In genomic region chr11:30160625-30161172, GRCm38 (mm10) we compare ENCODE assay signal across 7 mouse cellular contexts.
DNase-seq lines count a peak whose midpoint lies in the region; ATAC-seq lines count a peak whose summit lies in the region.

No protein-coding gene starts in this region.

- no peak for ATAC-seq in midbrain, embryonic 12.5 days (ENCODE audit: low FRiP score, low read depth)
- ATAC-seq in midbrain, embryonic 11.5 days (ENCODE audit: low FRiP score) = no peak
- ATAC-seq in embryonic facial prominence, embryonic 13.5 days (ENCODE audit: insufficient number of reproducible peaks, insufficient read depth, low FRiP score, low TSS enrichment, low read depth) = 0 out of 2 replicates have a peak, but pooled peaks have one; percentile 41
- no peak for ATAC-seq in intestine, embryonic 14.5 days (replicated peaks; ENCODE audit: low FRiP score, low TSS enrichment, low read depth)
- ATAC-seq in stomach, embryonic 14.5 days (ENCODE audit: insufficient number of reproducible peaks, insufficient read depth, low FRiP score, low read depth) = no peak

- H3K4me1 ChIP-seq in midbrain, embryonic 12.5 days = peaks cover 10% of the 10 kb centered on the region; the same call in 1 of the 2 replicates
- peaks cover 6% of the 10 kb centered on the region; the same call in 1 of the 2 replicates for H3K4me1 ChIP-seq in midbrain, embryonic 11.5 days (ENCODE audit: control insufficient read depth, insufficient read depth, low read length)
- H3K4me1 ChIP-seq in embryonic facial prominence, embryonic 13.5 days = peaks cover 26% of the 10 kb centered on the region
- peaks cover 25% of the 10 kb centered on the region for H3K4me1 ChIP-seq in intestine, embryonic 14.5 days (replicated peaks; ENCODE audit: control insufficient read depth, insufficient read depth, low read length)
- 0 out of 2 replicates have a peak, but pooled peaks cover 5% of the 10 kb centered on the region for H3K4me1 ChIP-seq in stomach, embryonic 14.5 days (ENCODE audit: control insufficient read depth, insufficient read depth, low read length)

- no peak for DNase-seq in midbrain, embryonic 11.5 days (ENCODE audit: low spot score, missing footprints)
- no peak for DNase-seq in intestine, embryonic 14.5 days (ENCODE audit: low spot score)
- DNase-seq in testis, postnatal 10 days (ENCODE audit: low spot score) = no peak
- DNase-seq in left cerebral cortex, adult 9 months (ENCODE audit: low spot score in 2 of 2) = no peak

- 65% methylated on average over 4 of the region's 4 CpGs for WGBS in midbrain, embryonic 12.5 days
- 57% methylated on average over 4 of the region's 4 CpGs for WGBS in midbrain, embryonic 11.5 days
- WGBS in embryonic facial prominence, embryonic 13.5 days = 65% methylated on average over 4 of the region's 4 CpGs
- 65% methylated on average over 4 of the region's 4 CpGs for WGBS in intestine, embryonic 14.5 days
- 67% methylated on average over 4 of the region's 4 CpGs for WGBS in stomach, embryonic 14.5 days

- H3K27me3 ChIP-seq in midbrain, embryonic 12.5 days = no peaks in the 10 kb centered on the region
- no peaks in the 10 kb centered on the region for H3K27me3 ChIP-seq in midbrain, embryonic 11.5 days (ENCODE audit: control insufficient read depth, insufficient read depth, low read length)
- no peaks in the 10 kb centered on the region for H3K27me3 ChIP-seq in embryonic facial prominence, embryonic 13.5 days
- H3K27me3 ChIP-seq in intestine, embryonic 14.5 days (replicated peaks; ENCODE audit: control insufficient read depth, insufficient read depth, low read length) = no peaks in the 10 kb centered on the region
- H3K27me3 ChIP-seq in stomach, embryonic 14.5 days (ENCODE audit: control insufficient read depth, insufficient read depth, low read length) = no peaks in the 10 kb centered on the region

- no peak overlapping the region for H3K9ac ChIP-seq in midbrain, embryonic 12.5 days (replicated peaks)
- H3K9ac ChIP-seq in midbrain, embryonic 11.5 days (ENCODE audit: low read length) = no peak overlapping the region
- H3K9ac ChIP-seq in embryonic facial prominence, embryonic 13.5 days = no peak overlapping the region
- no peak overlapping the region for H3K9ac ChIP-seq in intestine, embryonic 14.5 days (ENCODE audit: low read length)
- H3K9ac ChIP-seq in stomach, embryonic 14.5 days (replicated peaks; ENCODE audit: low read depth, low read length) = no peak overlapping the region

- no peak overlapping the region for H3K4me2 ChIP-seq in midbrain, embryonic 12.5 days (replicated peaks)
- H3K4me2 ChIP-seq in midbrain, embryonic 11.5 days = no peak overlapping the region
- no peak overlapping the region for H3K4me2 ChIP-seq in embryonic facial prominence, embryonic 13.5 days
- H3K4me2 ChIP-seq in intestine, embryonic 14.5 days (ENCODE audit: low read length) = no peak overlapping the region
- no peak overlapping the region for H3K4me2 ChIP-seq in stomach, embryonic 14.5 days (replicated peaks; ENCODE audit: low read depth, low read length)

- no peaks in the 10 kb centered on the region for H3K36me3 ChIP-seq in midbrain, embryonic 12.5 days
- no peaks in the 10 kb centered on the region for H3K36me3 ChIP-seq in midbrain, embryonic 11.5 days (ENCODE audit: control insufficient read depth, insufficient read depth, low read length)
- H3K36me3 ChIP-seq in embryonic facial prominence, embryonic 13.5 days = peaks cover 10% of the 10 kb centered on the region; the same call in 1 of the 2 replicates
- peaks cover 22% of the 10 kb centered on the region for H3K36me3 ChIP-seq in intestine, embryonic 14.5 days (ENCODE audit: control insufficient read depth, insufficient read depth, low read length)
- peaks cover 8% of the 10 kb centered on the region; the same call in 1 of the 2 replicates for H3K36me3 ChIP-seq in stomach, embryonic 14.5 days (ENCODE audit: control insufficient read depth, insufficient read depth, low read length)

- H3K27ac ChIP-seq in midbrain, embryonic 12.5 days (replicated peaks) = 0 out of 2 replicates have a peak overlapping the region, but pooled peaks have one; percentile 17
- no peak overlapping the region for H3K27ac ChIP-seq in midbrain, embryonic 11.5 days (ENCODE audit: low read depth, low read length)
- H3K27ac ChIP-seq in embryonic facial prominence, embryonic 13.5 days = no peak overlapping the region
- peak overlapping the region; percentile 74; the same call in 1 of the 2 replicates for H3K27ac ChIP-seq in intestine, embryonic 14.5 days (ENCODE audit: low read depth)
- peak overlapping the region; percentile 3; the same call in 1 of the 2 replicates for H3K27ac ChIP-seq in stomach, embryonic 14.5 days (ENCODE audit: low read length)

- H3K4me3 ChIP-seq in midbrain, embryonic 12.5 days = no peak overlapping the region
- no peak overlapping the region for H3K4me3 ChIP-seq in midbrain, embryonic 11.5 days (ENCODE audit: low read depth, low read length)
- no peak overlapping the region for H3K4me3 ChIP-seq in embryonic facial prominence, embryonic 13.5 days
- no peak overlapping the region for H3K4me3 ChIP-seq in intestine, embryonic 14.5 days (ENCODE audit: low read depth, low read length)
- H3K4me3 ChIP-seq in stomach, embryonic 14.5 days (ENCODE audit: low read depth, low read length) = no peak overlapping the region

- H3K9me3 ChIP-seq in midbrain, embryonic 12.5 days = no peaks in the 10 kb centered on the region
- H3K9me3 ChIP-seq in midbrain, embryonic 11.5 days (ENCODE audit: control insufficient read depth, low read length) = no peaks in the 10 kb centered on the region
- H3K9me3 ChIP-seq in embryonic facial prominence, embryonic 13.5 days = no peaks in the 10 kb centered on the region
- no peaks in the 10 kb centered on the region for H3K9me3 ChIP-seq in intestine, embryonic 14.5 days (ENCODE audit: control insufficient read depth, low read length)
- no peaks in the 10 kb centered on the region for H3K9me3 ChIP-seq in stomach, embryonic 14.5 days (ENCODE audit: control insufficient read depth, low read depth, low read length)

Comparison
In these comparisons a context has a peak if more than half of its experiments do, and no peak if none do; other contexts are left out.
1. H3K27ac ChIP-seq: peak in midbrain, embryonic 12.5 days (single experiment), intestine, embryonic 14.5 days (single experiment) and stomach, embryonic 14.5 days (single experiment); none in midbrain, embryonic 11.5 days (single experiment) and embryonic facial prominence, embryonic 13.5 days (single experiment).